Mouse (Mus musculus) liver, embryonic 14.5 days (tissue): Measurements from ENCODE around the gene Cdkn1b.

ENCODE experiments used
- CTCF ChIP-seq: IDR thresholded peaks from 2 replicates; pipeline ENCODE4 v1.5.1; 2016; ENCODE audit warnings: antibody characterized with exemption, low read depth, control low read depth
- EP300 ChIP-seq: IDR thresholded peaks from 2 replicates; pipeline ENCODE4 v1.6.1; 2016; ENCODE audit warnings: antibody characterized with exemption, low read depth

- TF ChIP-seq EP300: no peak
- TF ChIP-seq CTCF: no peak
Measured at GRCm38 (mm10) chr6:134930383-134930782, 10.2 kb downstream of the Cdkn1b start.
